Mouse (Mus musculus) intestine, postnatal 0 days (tissue): Measurements from ENCODE around the gene Grm7. TPM values are rescaled to one million over a fixed set of nuclear protein-coding genes. Genes with fewer than 3 reads are reported as not detected.

ENCODE experiments used
- ATAC-seq: fragments of 200-750 bp; cut with Nextera tagmentation; 2 replicates; pipeline ENCODE4 v1.8.0; 2017; ENCODE audit warnings: mild to moderate bottlenecking, moderate TSS enrichment, moderate library complexity
- H3K27ac ChIP-seq: fragments of 300-500 bp; sonication (generic); 2 replicates; pipeline ENCODE4 v1.5.1; 2014; ENCODE audit warnings: mild to moderate bottlenecking, low read depth, low read length, moderate library complexity
- H3K27me3 ChIP-seq: fragments of 300-500 bp; sonication (generic); replicated peaks from 2 replicates; pipeline ENCODE4 v1.6.1; 2014; ENCODE audit warnings: low read length, mixed read lengths; ENCODE audit not compliant: control insufficient read depth, insufficient read depth
- H3K36me3 ChIP-seq: fragments of 300-500 bp; sonication (generic); 2 replicates; pipeline ENCODE4 v1.6.1; 2014; ENCODE audit warnings: mild to moderate bottlenecking, moderate library complexity; ENCODE audit not compliant: control insufficient read depth, insufficient read depth
- H3K4me1 ChIP-seq: fragments of 300-500 bp; sonication (generic); replicated peaks from 2 replicates; pipeline ENCODE4 v1.6.1; 2014; ENCODE audit warnings: antibody characterized with exemption, low read length, mixed read lengths; ENCODE audit not compliant: control insufficient read depth, insufficient read depth
- H3K4me2 ChIP-seq: fragments of 300-500 bp; sonication (generic); replicated peaks from 2 replicates; pipeline ENCODE4 v1.6.1; 2014; ENCODE audit warnings: low read depth, mild to moderate bottlenecking, moderate library complexity
- H3K4me3 ChIP-seq: fragments of 300-500 bp; sonication (generic); 2 replicates; pipeline ENCODE4 v1.5.1; 2014; ENCODE audit warnings: low read depth, low read length
- H3K9ac ChIP-seq: fragments of 300-500 bp; sonication (generic); 2 replicates; pipeline ENCODE4 v1.6.1; 2014; ENCODE audit warnings: mild to moderate bottlenecking, low read depth, low read length
- H3K9me3 ChIP-seq: fragments of 300-500 bp; sonication (generic); 2 replicates; pipeline ENCODE4 v1.6.1; 2016; ENCODE audit warnings: mixed run types; ENCODE audit not compliant: control insufficient read depth
- CTCF ChIP-seq: sonication (generic); IDR thresholded peaks from 2 replicates; pipeline ENCODE4 v1.5.1; 2016; ENCODE audit warnings: low read depth, mild to moderate bottlenecking, control low read depth, antibody characterized with exemption, moderate library complexity
- WGBS: fragments of 180-500 bp; shearing (Covaris S2); extraction: QIAGEN DNeasy Blood & Tissue Kit; methylation state at CpG from one replicate; pipeline ENCODE4 v1.1.7; 2014; 5-methylcytosine and 5-hydroxymethylcytosine counted together
- polyA plus RNA-seq: library from polyadenylated mRNA; unstranded; fragments of >200 nt; fragmentation: Nextera tagmentation; extraction: Ambion mirVana; gene quantifications from 2 replicates; pipeline ENCODE4 v1.2.1, GENCODE M21; 2015

The Grm7 gene
- polyA plus RNA-seq, 1 experiment from 2014 or later: 0.27 TPM

- Histone ChIP-seq H3K9ac (no peak overlapping the region), H3K4me2 (no peak overlapping the region), H3K9me3 (no peaks in the 10 kb centered on the region), H3K27ac (no peak overlapping the region), H3K4me1 (no peaks in the 10 kb centered on the region), H3K27me3 (no peaks in the 10 kb centered on the region), H3K4me3 (no peak overlapping the region), H3K36me3 (no peaks in the 10 kb centered on the region)
- no peak for TF ChIP-seq CTCF
- no peak for ATAC-seq
Measured at GRCm38 (mm10) chr6:111522122-111522521, 876.7 kb downstream of the Grm7 start.

DNA sequence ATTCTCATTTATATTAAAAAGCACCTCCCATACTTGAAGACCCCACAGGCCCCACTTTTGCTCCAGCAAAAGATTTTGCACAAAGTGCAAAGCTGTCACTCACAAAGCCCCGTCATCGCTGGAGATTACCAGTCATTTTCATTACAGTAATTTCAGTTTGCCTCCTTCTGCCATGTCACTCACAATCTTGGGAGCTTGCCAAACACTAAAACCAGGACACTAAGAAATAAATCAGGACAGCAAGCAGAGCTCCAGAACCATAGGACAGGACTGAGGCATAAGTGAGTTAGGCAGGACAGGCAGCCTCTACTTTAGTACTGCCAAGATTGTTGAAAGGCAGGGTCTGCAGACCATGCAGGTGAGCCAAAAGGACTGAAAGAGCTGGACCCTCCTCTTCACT lies 884.6 kb downstream of the Grm7 start:
- Histone ChIP-seq H3K4me1 (no peaks in the 10 kb centered on the region), H3K27ac (no peak overlapping the region), H3K27me3 (no peaks in the 10 kb centered on the region), H3K36me3 (no peaks in the 10 kb centered on the region), H3K9me3 (no peaks in the 10 kb centered on the region), H3K4me2 (no peak overlapping the region), H3K4me3 (no peak overlapping the region), H3K9ac (no peak overlapping the region)
- no peak for ATAC-seq
- 83% methylated on average over 2 of the region's 2 CpGs for WGBS
- TF ChIP-seq CTCF: no peak

- no peak for ATAC-seq
- Histone ChIP-seq H3K4me2 (no peak overlapping the region), H3K4me1 (no peaks in the 10 kb centered on the region), H3K27me3 (no peaks in the 10 kb centered on the region), H3K9ac (no peak overlapping the region), H3K4me3 (no peak overlapping the region), H3K36me3 (no peaks in the 10 kb centered on the region), H3K9me3 (no peaks in the 10 kb centered on the region), H3K27ac (no peak overlapping the region)
- 96% methylated on average over 1 of the region's 1 CpGs for WGBS
- TF ChIP-seq CTCF: no peak
Measured at GRCm38 (mm10) chr6:111558588-111558987, 913.2 kb downstream of the Grm7 start.

DNA sequence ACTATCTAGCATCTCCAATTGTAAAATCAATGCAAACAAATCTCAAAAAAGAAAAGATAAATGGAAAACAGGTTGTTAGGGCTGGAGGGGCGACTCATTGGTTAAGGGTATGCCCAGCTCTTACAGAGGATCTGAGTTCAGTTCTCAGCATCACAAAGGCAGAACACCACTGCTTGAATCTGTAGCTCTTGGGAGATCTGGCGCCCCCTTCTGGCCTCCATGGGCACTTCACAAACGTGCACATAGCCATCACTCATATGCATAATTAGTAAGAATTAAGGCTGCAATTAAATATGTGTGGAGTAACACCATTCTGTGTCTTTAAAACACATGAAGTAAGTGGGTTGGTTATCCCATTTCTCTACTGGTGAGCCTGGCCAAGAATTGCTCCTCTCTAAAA lies 914.1 kb downstream of the Grm7 start:
- H3K9ac ChIP-seq: no peak overlapping the region
- no peaks in the 10 kb centered on the region for H3K4me1 ChIP-seq
- ATAC-seq: no peak
- no peaks in the 10 kb centered on the region for H3K36me3 ChIP-seq
- H3K27ac ChIP-seq: no peak overlapping the region
- H3K4me2 ChIP-seq: no peak overlapping the region
- no peaks in the 10 kb centered on the region for H3K27me3 ChIP-seq
- H3K9me3 ChIP-seq: no peaks in the 10 kb centered on the region
- H3K4me3 ChIP-seq: no peak overlapping the region
- peak; percentile 21; the same call in 1 of the 2 replicates for TF ChIP-seq CTCF
- 65% methylated on average over 3 of the region's 3 CpGs for WGBS

- no peak for ATAC-seq
- Histone ChIP-seq H3K4me3 (no peak overlapping the region), H3K27me3 (no peaks in the 10 kb centered on the region), H3K27ac (no peak overlapping the region), H3K4me1 (no peaks in the 10 kb centered on the region), H3K36me3 (no peaks in the 10 kb centered on the region), H3K9me3 (no peaks in the 10 kb centered on the region), H3K9ac (no peak overlapping the region), H3K4me2 (no peak overlapping the region)
- no peak for TF ChIP-seq CTCF
- 79% methylated on average over 7 of the region's 7 CpGs for WGBS
Measured at GRCm38 (mm10) chr6:111561347-111561746, 916.0 kb downstream of the Grm7 start.

DNA sequence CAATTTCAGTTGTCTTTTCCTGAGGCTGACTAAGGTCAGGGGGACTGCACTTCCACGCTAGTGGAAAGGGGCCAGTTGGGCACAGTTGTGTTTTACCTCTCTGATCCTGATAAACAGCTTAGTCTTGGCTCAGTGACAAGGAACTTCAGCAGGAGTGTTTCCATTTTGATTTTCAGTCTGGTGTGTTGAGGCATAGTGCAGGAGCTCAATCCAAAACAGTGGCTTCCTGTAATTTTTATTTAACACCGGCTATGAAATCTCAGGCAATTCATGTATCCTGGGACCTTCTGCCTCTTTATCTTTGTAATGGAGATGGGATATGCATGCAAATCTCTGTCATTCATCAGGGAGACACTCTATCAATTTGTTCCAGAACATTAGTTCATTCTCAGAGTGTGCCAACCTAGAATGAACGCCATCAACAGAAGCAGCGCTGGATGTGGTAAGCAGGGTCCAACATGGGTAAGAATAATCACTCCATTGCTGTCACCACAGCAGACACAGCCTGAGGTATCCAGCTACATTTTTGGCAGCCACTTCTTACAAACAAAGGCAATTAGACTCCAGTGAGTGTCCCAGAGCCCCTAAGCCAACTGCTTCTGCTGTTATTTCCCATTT lies 926.2 kb downstream of the Grm7 start:
- Histone ChIP-seq H3K4me3 (no peak overlapping the region), H3K9me3 (no peaks in the 10 kb centered on the region), H3K4me1 (no peaks in the 10 kb centered on the region), H3K9ac (no peak overlapping the region), H3K4me2 (no peak overlapping the region), H3K36me3 (no peaks in the 10 kb centered on the region), H3K27ac (no peak overlapping the region), H3K27me3 (no peaks in the 10 kb centered on the region)
- TF ChIP-seq CTCF: no peak
- 77% methylated on average over 4 of the region's 4 CpGs for WGBS
- no peak for ATAC-seq

GRCm38 (mm10) chr6:111584851-111585250 lies 939.5 kb downstream of the Grm7 start:
- Histone ChIP-seq H3K4me1 (no peaks in the 10 kb centered on the region), H3K9me3 (no peaks in the 10 kb centered on the region), H3K27ac (no peak overlapping the region), H3K4me3 (no peak overlapping the region), H3K27me3 (no peaks in the 10 kb centered on the region), H3K9ac (no peak overlapping the region), H3K36me3 (no peaks in the 10 kb centered on the region), H3K4me2 (no peak overlapping the region)
- WGBS: 53% methylated on average over 2 of the region's 2 CpGs
- TF ChIP-seq CTCF: no peak
- no peak for ATAC-seq
